Mouse (Mus musculus) small intestine, adult 2 months (tissue): ENCODE results near the gene Akp3. TPM values are rescaled to one million over a fixed set of nuclear protein-coding genes. Genes with fewer than 3 reads are reported as not detected.

Experiments used
- H3K27ac ChIP-seq: fragments of 200-500 bp; 2 replicates; pipeline ENCODE4 v1.5.1; 2012; ENCODE audit warnings: low read depth, low read length, control low read depth, inconsistent platforms; ENCODE audit not compliant: insufficient read depth
- H3K27me3 ChIP-seq: fragments of 200-500 bp; 2 replicates; pipeline ENCODE4 v1.6.1; 2012; ENCODE audit warnings: mild to moderate bottlenecking, moderate library complexity, low read length, inconsistent platforms; ENCODE audit not compliant: control insufficient read depth, insufficient read depth
- H3K36me3 ChIP-seq: fragments of 200-500 bp; 2 replicates; pipeline ENCODE4 v1.6.1; 2012; ENCODE audit warnings: mild to moderate bottlenecking, low read length, control low read depth, inconsistent platforms; ENCODE audit not compliant: control insufficient read depth, insufficient read depth
- H3K4me1 ChIP-seq: fragments of 200-500 bp; 2 replicates; pipeline ENCODE4 v1.6.1; 2012; ENCODE audit warnings: low read length, inconsistent platforms, mixed read lengths; ENCODE audit not compliant: control insufficient read depth, insufficient read depth, insufficient read length
- H3K4me3 ChIP-seq: fragments of 200-500 bp; 2 replicates; pipeline ENCODE4 v1.5.1; 2012; ENCODE audit warnings: low read depth, mild to moderate bottlenecking, control low read depth, inconsistent platforms, low read length, moderate library complexity
- CTCF ChIP-seq: fragments of 200-500 bp; IDR thresholded peaks from 2 replicates; pipeline ENCODE4 v1.5.1; 2012; ENCODE audit warnings: low read depth, mild to moderate bottlenecking, control low read depth, inconsistent platforms, low read length, moderate library complexity, mixed read lengths; ENCODE audit not compliant: insufficient replicate concordance, insufficient read length; ENCODE audit errors: extremely low read depth
- POLR2A ChIP-seq: fragments of 200-500 bp; IDR thresholded peaks from 2 replicates; pipeline ENCODE4 v1.6.1; 2012; ENCODE audit warnings: low read depth, mild to moderate bottlenecking, control low read depth, inconsistent platforms, low read length, moderate library complexity
- WGBS: fragments of 180-500 bp; shearing (Covaris S2); methylation state at CpG from one replicate; pipeline ENCODE4 v1.1.7; 2018; 5-methylcytosine and 5-hydroxymethylcytosine counted together
- polyA plus RNA-seq: library from polyadenylated mRNA; depleted of rRNA; stranded (reverse); fragments of >200 nt; gene quantifications from 2 replicates; pipeline ENCODE4 v1.2.3, GENCODE M21; 2012

The Akp3 gene
- polyA plus RNA-seq, 1 experiment: 13.5 TPM

GRCm38 (mm10) chr1:87101411-87101810, 23.4 kb upstream of the Akp3 start, which contains the start of gene Alpi:
Gene Alpi, minus strand, starts transcription at chr1:87101606.
- Histone ChIP-seq H3K27me3 (no peaks in the 10 kb centered on the region), H3K27ac (peak within 1 kb of the TSS; percentile 98), H3K4me1 (peaks cover 25% of the 10 kb centered on the region), H3K36me3 (peaks cover 22% of the 10 kb centered on the region), H3K4me3 (peak within 1 kb of the TSS; percentile 67)
- TF ChIP-seq POLR2A (peak; percentile 82), CTCF (no peak)
- 33% methylated on average over 1 of the region's 1 CpGs for WGBS

DNA sequence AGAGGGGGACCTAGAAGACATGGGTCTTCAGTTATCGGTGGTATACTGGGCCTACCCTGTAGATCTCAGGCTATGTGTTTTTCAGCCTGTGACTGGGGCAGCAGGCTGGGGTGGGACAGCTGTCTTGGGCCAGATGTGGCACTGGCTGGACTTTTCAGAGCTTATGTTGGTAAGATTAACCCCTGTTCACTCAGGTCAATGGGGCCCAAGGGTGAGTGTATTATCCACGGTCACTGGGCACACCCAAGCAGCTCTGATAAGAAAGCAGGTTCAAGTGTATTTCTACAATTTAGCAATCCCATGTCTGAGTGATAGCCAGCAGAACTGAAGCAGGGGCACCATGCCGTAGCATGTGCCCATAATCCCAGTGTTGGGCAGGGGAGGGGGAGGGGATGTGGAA, 22.7 kb upstream of the Akp3 start:
- H3K27ac ChIP-seq: peak overlapping the region; percentile 98

GRCm38 (mm10) chr1:87103936-87104335, 20.8 kb upstream of the Akp3 start:
- 82% methylated on average over 1 of the region's 1 CpGs for WGBS
- TF ChIP-seq POLR2A: no peak
- TF ChIP-seq CTCF: no peak
- Histone ChIP-seq H3K27ac (peak overlapping the region; percentile 53; the same call in 1 of the 2 replicates), H3K36me3 (peaks cover 12% of the 10 kb centered on the region; the same call in 1 of the 2 replicates), H3K27me3 (no peaks in the 10 kb centered on the region), H3K4me3 (no peak overlapping the region), H3K4me1 (peaks cover 29% of the 10 kb centered on the region)

More for the DNA sequence above, 22.7 kb upstream of the Akp3 start:
- H3K4me1 ChIP-seq: peaks cover 29% of the 10 kb centered on the region
- TF ChIP-seq POLR2A (no peak), CTCF (no peak)
- H3K27me3 ChIP-seq: no peaks in the 10 kb centered on the region
- H3K36me3 ChIP-seq: peaks cover 22% of the 10 kb centered on the region
- WGBS: 34% methylated on average over 3 of the region's 3 CpGs
- no peak overlapping the region for H3K4me3 ChIP-seq

- Histone ChIP-seq H3K4me3 (no peak overlapping the region), H3K36me3 (no peaks in the 10 kb centered on the region), H3K27ac (no peak overlapping the region), H3K4me1 (peaks cover 22% of the 10 kb centered on the region; the same call in 1 of the 2 replicates), H3K27me3 (no peaks in the 10 kb centered on the region)
- 77% methylated on average over 8 of the region's 8 CpGs for WGBS
- TF ChIP-seq POLR2A: no peak
- TF ChIP-seq CTCF: no peak
Measured at GRCm38 (mm10) chr1:87106536-87106935, 18.2 kb upstream of the Akp3 start.

DNA sequence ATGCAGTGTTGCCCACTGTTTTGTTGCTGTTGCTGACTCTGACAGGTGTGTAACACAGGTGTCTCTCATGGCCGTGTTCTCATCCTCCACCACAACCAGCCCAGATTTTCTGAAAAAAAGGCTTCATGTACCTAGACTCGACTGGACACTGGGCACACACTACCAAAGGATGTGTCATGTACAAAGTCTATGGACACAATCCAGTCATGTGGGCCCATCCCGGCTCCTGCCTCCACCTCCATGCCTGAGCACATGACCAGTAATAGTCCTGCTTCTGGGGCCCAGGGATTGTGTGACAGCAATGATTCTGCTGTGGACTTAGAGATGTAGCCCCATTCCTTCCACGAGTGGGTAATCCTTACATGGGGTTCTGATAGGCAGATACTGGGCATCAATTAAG, 16.2 kb upstream of the Akp3 start:
- Histone ChIP-seq H3K4me3 (no peak overlapping the region), H3K27ac (no peak overlapping the region), H3K36me3 (no peaks in the 10 kb centered on the region), H3K27me3 (no peaks in the 10 kb centered on the region), H3K4me1 (peaks cover 13% of the 10 kb centered on the region; the same call in 1 of the 2 replicates)
- TF ChIP-seq POLR2A (no peak), CTCF (no peak)
- 79% methylated on average over 4 of the region's 4 CpGs for WGBS

DNA sequence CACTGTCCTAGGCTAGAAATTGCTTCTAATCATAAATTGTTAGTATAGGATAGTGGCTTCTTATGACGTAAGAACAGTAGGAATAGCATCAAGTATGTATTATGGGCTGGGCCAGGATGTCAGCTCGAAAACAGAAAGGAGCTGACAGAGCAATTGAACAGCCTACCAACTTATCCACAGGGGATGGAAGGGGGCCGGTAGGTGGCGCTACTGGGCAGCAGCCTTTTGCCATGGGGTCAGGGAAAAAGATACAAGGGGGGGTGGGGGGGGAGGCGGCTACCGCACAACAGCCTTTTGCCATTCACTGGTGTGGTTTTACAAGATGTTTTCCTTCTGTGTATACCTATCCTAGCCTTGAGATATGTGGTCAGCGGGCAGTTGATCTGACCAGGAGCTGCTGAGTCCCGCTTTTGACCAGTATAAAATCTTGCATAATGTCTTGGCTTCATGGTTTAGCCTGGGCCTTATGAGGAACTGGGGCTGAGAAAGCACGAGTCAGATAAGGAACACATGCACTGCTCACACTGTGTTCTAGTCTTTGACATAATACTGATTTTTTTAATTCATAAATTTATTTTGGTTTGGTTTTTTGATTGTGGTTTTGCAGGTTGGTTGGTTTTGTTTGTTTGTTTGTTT, 12.9 kb upstream of the Akp3 start:
- Histone ChIP-seq H3K27ac (no peak overlapping the region), H3K36me3 (no peaks in the 10 kb centered on the region), H3K27me3 (no peaks in the 10 kb centered on the region), H3K4me3 (no peak overlapping the region), H3K4me1 (peaks cover 3% of the 10 kb centered on the region; the same call in 1 of the 2 replicates)
- WGBS: 68% methylated on average over 9 of the region's 9 CpGs
- TF ChIP-seq POLR2A (no peak), CTCF (peak; percentile 60; the same call in 1 of the 2 replicates)

DNA sequence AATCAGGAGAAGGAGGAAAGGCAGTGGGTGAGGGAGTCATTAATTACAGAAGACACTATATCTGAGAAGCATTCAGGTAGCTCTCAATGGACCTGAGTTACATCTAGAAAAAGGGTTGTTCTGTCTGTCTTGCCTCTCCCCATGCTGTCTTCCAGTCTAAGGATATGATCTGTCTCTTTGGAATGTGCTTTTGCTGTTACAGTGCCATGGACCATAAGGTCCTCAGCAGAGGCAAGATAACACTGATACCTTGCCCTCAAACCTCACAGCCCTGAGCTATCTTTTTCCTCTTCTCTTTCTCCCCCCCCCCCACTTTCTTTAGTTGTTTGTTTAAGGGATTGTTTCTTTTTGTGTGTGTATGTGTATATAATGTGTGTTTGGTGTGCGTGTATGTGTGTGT, 10.0 kb upstream of the Akp3 start:
- no peak overlapping the region for H3K4me3 ChIP-seq
- no peaks in the 10 kb centered on the region for H3K27me3 ChIP-seq
- H3K36me3 ChIP-seq: no peaks in the 10 kb centered on the region
- no peaks in the 10 kb centered on the region for H3K4me1 ChIP-seq
- no peak overlapping the region for H3K27ac ChIP-seq
- TF ChIP-seq POLR2A (no peak), CTCF (no peak)
- WGBS: 77% methylated on average over 1 of the region's 1 CpGs
